Mouse (Mus musculus) ES-Bruce4 (cell line): ENCODE data around the gene Pfkfb4. TPM values are rescaled to one million over a fixed set of nuclear protein-coding genes. Genes with fewer than 3 reads are reported as not detected.

Source experiments
- H3K27ac ChIP-seq: 2 replicates; pipeline ENCODE4 v1.5.1; 2012; ENCODE audit warnings: low read length, inconsistent platforms; ENCODE audit not compliant: insufficient read depth
- H3K27me3 ChIP-seq: 2 replicates; pipeline ENCODE4 v1.6.1; 2012; ENCODE audit warnings: mild to moderate bottlenecking, low read length, inconsistent platforms; ENCODE audit not compliant: control insufficient read depth, poor library complexity, insufficient read depth, severe bottlenecking
- H3K36me3 ChIP-seq: 2 replicates; pipeline ENCODE4 v1.6.1; 2012; ENCODE audit warnings: inconsistent platforms, mild to moderate bottlenecking, low read length, moderate library complexity; ENCODE audit not compliant: control insufficient read depth, poor library complexity, insufficient read depth, severe bottlenecking
- H3K4me1 ChIP-seq: one replicate; pipeline ENCODE4 v1.8.1; 2011; ENCODE audit warnings: low read length; ENCODE audit not compliant: control insufficient read depth, insufficient read depth
- H3K4me3 ChIP-seq: 2 replicates; pipeline ENCODE4 v1.5.1; 2011; ENCODE audit warnings: low read depth, mild to moderate bottlenecking, low read length
- H3K9ac ChIP-seq: 2 replicates; pipeline ENCODE4 v1.6.1; 2012; ENCODE audit warnings: low read depth, mild to moderate bottlenecking, inconsistent platforms; ENCODE audit not compliant: poor library complexity, severe bottlenecking
- H3K9me3 ChIP-seq: replicated peaks from 2 replicates; pipeline ENCODE4 v1.6.1; 2012; ENCODE audit warnings: mild to moderate bottlenecking, low read length, inconsistent platforms; ENCODE audit not compliant: control insufficient read depth, poor library complexity, insufficient read depth, severe bottlenecking
- CTCF ChIP-seq: IDR thresholded peaks from one replicate; pipeline ENCODE4 v1.8.1; 2011; ENCODE audit warnings: low read depth, low read length
- EP300 ChIP-seq: IDR thresholded peaks from 2 replicates; pipeline ENCODE4 v1.6.1; 2011; ENCODE audit warnings: low read depth, low read length; ENCODE audit not compliant: insufficient read depth
- POLR2A ChIP-seq: IDR thresholded peaks from one replicate; pipeline ENCODE4 v1.8.1; 2011; ENCODE audit warnings: low read length; ENCODE audit not compliant: insufficient read depth
- polyA plus RNA-seq: library from polyadenylated mRNA; stranded (reverse); fragments of >200 nt; gene quantifications from 2 replicates; pipeline ENCODE4 v1.2.4, GENCODE M21; 2011; ENCODE audit warnings: low read depth; ENCODE audit not compliant: missing spikeins, insufficient read depth, insufficient read length

The Pfkfb4 gene
- polyA plus RNA-seq, 1 experiment: 4.4 TPM

- Histone ChIP-seq H3K36me3 (peaks cover 6% of the 10 kb centered on the region; the same call in 1 of the 2 replicates), H3K4me3 (no peak overlapping the region), H3K27me3 (no peaks in the 10 kb centered on the region), H3K9me3 (no peaks in the 10 kb centered on the region), H3K9ac (no peak overlapping the region), H3K4me1 (peaks cover 3% of the 10 kb centered on the region), H3K27ac (no peak overlapping the region)
- TF ChIP-seq POLR2A (no peak), EP300 (no peak), CTCF (no peak)
These were observed 63.9 kb downstream of the Pfkfb4 start for GRCm38 (mm10) chr9:109055271-109056030.

GRCm38 (mm10) chr9:109056081-109056690, 64.6 kb downstream of the Pfkfb4 start:
- Histone ChIP-seq H3K27me3 (no peaks in the 10 kb centered on the region), H3K4me3 (no peak overlapping the region), H3K4me1 (peaks cover 3% of the 10 kb centered on the region), H3K27ac (no peak overlapping the region), H3K9ac (no peak overlapping the region), H3K36me3 (peaks cover 6% of the 10 kb centered on the region; the same call in 1 of the 2 replicates), H3K9me3 (no peaks in the 10 kb centered on the region)
- TF ChIP-seq POLR2A: no peak
- TF ChIP-seq EP300: no peak
- TF ChIP-seq CTCF: no peak

GRCm38 (mm10) chr9:109056916-109057315, 65.3 kb downstream of the Pfkfb4 start:
- TF ChIP-seq POLR2A (no peak), EP300 (no peak), CTCF (no peak)
- H3K4me3 ChIP-seq: no peak overlapping the region

GRCm38 (mm10) chr9:109057543-109057942, 66.0 kb downstream of the Pfkfb4 start:
- Histone ChIP-seq H3K27ac (no peak overlapping the region), H3K9me3 (no peaks in the 10 kb centered on the region), H3K4me1 (no peaks in the 10 kb centered on the region), H3K27me3 (no peaks in the 10 kb centered on the region), H3K36me3 (peaks cover 6% of the 10 kb centered on the region; the same call in 1 of the 2 replicates), H3K9ac (no peak overlapping the region), H3K4me3 (no peak overlapping the region)
- TF ChIP-seq EP300 (no peak), CTCF (no peak), POLR2A (no peak)

More at GRCm38 (mm10) chr9:109056916-109057315, 65.3 kb downstream of the Pfkfb4 start:
- Histone ChIP-seq H3K9ac (no peak overlapping the region), H3K27ac (no peak overlapping the region), H3K27me3 (no peaks in the 10 kb centered on the region), H3K36me3 (peaks cover 6% of the 10 kb centered on the region; the same call in 1 of the 2 replicates), H3K9me3 (no peaks in the 10 kb centered on the region), H3K4me1 (peaks cover under 1% of the 10 kb centered on the region)

- Histone ChIP-seq H3K4me3 (no peak overlapping the region), H3K27ac (no peak overlapping the region), H3K9me3 (no peaks in the 10 kb centered on the region), H3K36me3 (peaks cover 6% of the 10 kb centered on the region; the same call in 1 of the 2 replicates), H3K4me1 (no peaks in the 10 kb centered on the region), H3K9ac (no peak overlapping the region), H3K27me3 (no peaks in the 10 kb centered on the region)
- no peak for TF ChIP-seq POLR2A
- TF ChIP-seq CTCF: no peak
- TF ChIP-seq EP300: no peak
These were observed 66.6 kb downstream of the Pfkfb4 start for GRCm38 (mm10) chr9:109058006-109058765.
